Mouse (Mus musculus): Measurements from ENCODE around the gene Gm11985. TPM values are rescaled to one million over a fixed set of nuclear protein-coding genes. Genes with fewer than 3 reads are reported as not detected.
A peak's percentile ranks its signal among the peaks of the same experiment; 100 is the strongest.
"Not testable (repeated sequence)": the region's sequence is repeated elsewhere in the genome, so short reads cannot be mapped to it uniquely, and the experiment has no call there.

The Gm11985 gene
- polyA plus RNA-seq, 1 experiment from 2014 or later = not detected

- Histone ChIP-seq H3K36me3 (ENCODE audit: control insufficient read depth, insufficient read depth, low read length) (no peaks in the 10 kb centered on the region), H3K4me2 (no peak overlapping the region), H3K4me1 (ENCODE audit: control insufficient read depth, insufficient read depth, low read length) (no peaks in the 10 kb centered on the region), H3K4me3 (ENCODE audit: low read depth, low read length) (no peak overlapping the region), H3K9ac (ENCODE audit: low read length) (no peak overlapping the region), H3K27me3 (ENCODE audit: control insufficient read depth, insufficient read depth, low read length) (no peaks in the 10 kb centered on the region), H3K27ac (ENCODE audit: low read depth, low read length) (no peak overlapping the region), H3K9me3 (ENCODE audit: control insufficient read depth, low read length) (no peaks in the 10 kb centered on the region)
- DNase-seq (ENCODE audit: low spot score, missing footprints) (no peak), ATAC-seq (ENCODE audit: low FRiP score) (no peak)
- 84% methylated on average over 7 of the region's 7 CpGs for WGBS
Measured at GRCm38 (mm10) chr11:7226810-7227550, 38.6 kb upstream of the Gm11985 start.

DNA sequence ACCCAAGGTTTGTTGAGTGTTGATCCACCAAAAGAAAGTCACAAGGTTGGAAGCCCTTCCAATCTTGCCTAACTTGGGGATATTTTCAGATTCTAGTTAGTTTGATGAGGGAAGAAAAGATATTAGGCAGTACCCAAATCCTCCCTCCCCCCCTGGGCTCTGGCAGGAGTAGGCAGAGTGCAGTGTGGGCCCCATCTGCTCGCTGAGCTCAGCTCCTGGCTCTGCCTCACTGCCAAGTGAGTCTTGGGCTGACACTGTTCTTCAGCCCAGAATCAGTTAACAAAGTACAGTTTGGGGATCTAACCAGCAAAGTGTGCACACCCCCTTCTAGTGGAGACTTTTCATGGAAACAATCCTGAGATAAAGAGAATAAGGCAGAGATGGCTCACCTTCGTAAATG, 37.8 kb upstream of the Gm11985 start:
- Histone ChIP-seq H3K36me3 (ENCODE audit: control insufficient read depth, insufficient read depth, low read length) (no peaks in the 10 kb centered on the region), H3K9ac (ENCODE audit: low read length) (no peak overlapping the region), H3K27me3 (ENCODE audit: control insufficient read depth, insufficient read depth, low read length) (no peaks in the 10 kb centered on the region), H3K4me3 (ENCODE audit: low read depth, low read length) (no peak overlapping the region), H3K27ac (ENCODE audit: low read depth, low read length) (no peak overlapping the region), H3K4me2 (no peak overlapping the region), H3K9me3 (ENCODE audit: control insufficient read depth, low read length) (no peaks in the 10 kb centered on the region), H3K4me1 (ENCODE audit: control insufficient read depth, insufficient read depth, low read length) (no peaks in the 10 kb centered on the region)
- no peak for DNase-seq (ENCODE audit: low spot score, missing footprints)
- no peak for ATAC-seq (ENCODE audit: low FRiP score)
- 79% methylated on average over 2 of the region's 2 CpGs for WGBS

DNA sequence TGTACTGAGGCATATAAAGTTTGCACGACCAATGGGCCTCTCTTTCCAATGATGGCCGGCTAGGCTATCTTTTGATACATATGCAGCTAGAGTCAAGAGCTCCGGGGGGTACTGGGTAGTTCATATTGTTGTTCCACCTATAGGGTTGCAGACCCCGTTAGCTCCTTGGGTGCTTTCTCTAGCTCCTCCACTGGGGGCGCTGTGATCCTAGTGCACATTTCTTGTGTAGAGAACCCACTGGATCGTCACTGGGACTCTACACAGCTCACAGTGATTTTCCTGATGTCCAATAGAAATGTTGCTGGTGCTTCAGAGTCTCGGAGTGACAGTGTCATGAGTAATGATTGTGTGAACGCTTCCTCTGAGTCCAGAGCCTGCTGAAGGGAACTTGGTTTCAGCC, 33.5 kb upstream of the Gm11985 start:
- not testable (repeated sequence) for H3K27ac ChIP-seq (ENCODE audit: low read depth, low read length); ATAC-seq (ENCODE audit: low FRiP score); H3K9me3 ChIP-seq (ENCODE audit: control insufficient read depth, low read length); H3K9ac ChIP-seq (ENCODE audit: low read length); H3K36me3 ChIP-seq (ENCODE audit: control insufficient read depth, insufficient read depth, low read length); H3K4me1 ChIP-seq (ENCODE audit: control insufficient read depth, insufficient read depth, low read length); DNase-seq (ENCODE audit: low spot score, missing footprints); H3K4me3 ChIP-seq (ENCODE audit: low read depth, low read length); H3K27me3 ChIP-seq (ENCODE audit: control insufficient read depth, insufficient read depth, low read length); H3K4me2 ChIP-seq
- 72% methylated on average over 7 of the region's 8 CpGs for WGBS

DNA sequence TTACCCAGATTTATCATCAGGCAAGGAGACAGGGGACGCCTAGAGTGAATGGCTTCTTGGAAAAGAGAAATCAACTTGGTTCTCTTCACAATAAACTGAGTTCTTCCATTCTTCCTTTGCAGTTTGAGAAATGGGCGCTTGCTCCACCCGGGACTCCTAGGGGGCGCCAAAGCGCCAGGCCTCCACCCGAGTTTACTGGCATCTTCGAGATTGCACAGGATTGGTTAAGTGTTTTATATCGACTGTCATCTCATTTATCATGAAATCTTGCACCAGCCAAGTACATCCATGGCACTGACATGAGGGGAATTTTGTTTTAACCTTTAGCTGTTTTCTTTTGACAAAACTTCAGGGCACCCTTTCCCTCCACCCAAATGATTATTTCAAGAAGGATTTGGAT, 27.3 kb upstream of the Gm11985 start:
- H3K36me3 ChIP-seq (ENCODE audit: control insufficient read depth, insufficient read depth, low read length) = no peaks in the 10 kb centered on the region
- H3K27me3 ChIP-seq (ENCODE audit: control insufficient read depth, insufficient read depth, low read length) = peaks cover 28% of the 10 kb centered on the region
- H3K4me2 ChIP-seq = no peak overlapping the region
- no peak overlapping the region for H3K4me3 ChIP-seq (ENCODE audit: low read depth, low read length)
- no peak overlapping the region for H3K27ac ChIP-seq (ENCODE audit: low read depth, low read length)
- no peaks in the 10 kb centered on the region for H3K9me3 ChIP-seq (ENCODE audit: control insufficient read depth, low read length)
- H3K4me1 ChIP-seq (ENCODE audit: control insufficient read depth, insufficient read depth, low read length) = peaks cover 9% of the 10 kb centered on the region
- DNase-seq (ENCODE audit: low spot score, missing footprints) (peak; percentile 95), ATAC-seq (ENCODE audit: low FRiP score) (no peak)
- WGBS = 18% methylated on average over 8 of the region's 8 CpGs
- no peak overlapping the region for H3K9ac ChIP-seq (ENCODE audit: low read length)

DNA sequence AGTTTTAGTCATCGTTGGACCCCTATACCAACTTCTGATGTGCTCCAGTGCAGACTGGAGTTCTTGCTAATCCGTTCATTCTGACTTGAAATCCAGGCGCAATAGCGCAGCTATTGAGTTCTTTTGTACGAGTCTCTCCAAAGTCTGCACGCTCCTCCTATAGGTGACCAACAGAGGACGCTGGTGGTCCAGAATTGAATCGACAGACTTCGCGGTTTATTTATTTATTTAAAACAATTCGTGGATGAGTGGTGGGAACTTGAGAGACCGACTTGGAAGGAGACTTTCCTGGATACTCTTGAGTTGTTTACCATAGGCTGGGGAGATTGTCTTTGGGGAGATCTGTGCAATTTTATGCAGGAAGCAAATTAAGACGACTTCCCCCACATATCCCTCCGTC, 26.4 kb upstream of the Gm11985 start:
- Histone ChIP-seq H3K4me1 (ENCODE audit: control insufficient read depth, insufficient read depth, low read length) (peaks cover 9% of the 10 kb centered on the region), H3K27ac (ENCODE audit: low read depth, low read length) (no peak overlapping the region), H3K27me3 (ENCODE audit: control insufficient read depth, insufficient read depth, low read length) (peaks cover 28% of the 10 kb centered on the region), H3K4me3 (ENCODE audit: low read depth, low read length) (peak overlapping the region; percentile 57; the same call in 1 of the 2 replicates), H3K36me3 (ENCODE audit: control insufficient read depth, insufficient read depth, low read length) (no peaks in the 10 kb centered on the region), H3K9me3 (ENCODE audit: control insufficient read depth, low read length) (no peaks in the 10 kb centered on the region), H3K4me2 (peak overlapping the region; percentile 88), H3K9ac (ENCODE audit: low read length) (no peak overlapping the region)
- 8% methylated on average over 14 of the region's 14 CpGs for WGBS
- ATAC-seq (ENCODE audit: low FRiP score) (no peak), DNase-seq (ENCODE audit: low spot score, missing footprints) (no peak)

DNA sequence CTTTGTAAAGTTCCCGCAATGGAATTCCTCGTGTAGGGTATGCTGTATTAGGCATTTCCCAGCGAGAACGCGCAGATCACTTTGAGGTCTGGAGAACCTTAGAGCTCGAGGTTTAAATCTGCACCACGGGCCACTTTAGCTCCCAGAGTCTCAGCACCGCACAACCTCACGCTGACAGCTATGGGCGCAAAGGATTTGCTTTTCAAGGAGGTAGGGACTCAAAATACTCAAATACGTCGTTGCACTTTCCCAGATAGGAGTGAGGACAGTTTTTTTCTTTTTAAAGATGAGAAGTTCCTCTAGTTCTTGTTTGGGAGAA, 25.9 kb upstream of the Gm11985 start:
- ATAC-seq (ENCODE audit: low FRiP score) (peak; percentile 4), DNase-seq (ENCODE audit: low spot score, missing footprints) (peak; percentile 95)
- Histone ChIP-seq H3K4me2 (peak overlapping the region; percentile 88), H3K4me3 (ENCODE audit: low read depth, low read length) (peak overlapping the region; percentile 57), H3K36me3 (ENCODE audit: control insufficient read depth, insufficient read depth, low read length) (no peaks in the 10 kb centered on the region), H3K9me3 (ENCODE audit: control insufficient read depth, low read length) (no peaks in the 10 kb centered on the region), H3K4me1 (ENCODE audit: control insufficient read depth, insufficient read depth, low read length) (peaks cover 9% of the 10 kb centered on the region), H3K9ac (ENCODE audit: low read length) (peak overlapping the region; percentile 67; the same call in 1 of the 2 replicates), H3K27ac (ENCODE audit: low read depth, low read length) (no peak overlapping the region), H3K27me3 (ENCODE audit: control insufficient read depth, insufficient read depth, low read length) (peaks cover 28% of the 10 kb centered on the region)
- WGBS = under 1% methylated on average over 12 of the region's 12 CpGs

- WGBS = under 1% methylated on average over 90 of the region's 104 CpGs
- H3K9me3 ChIP-seq (ENCODE audit: control insufficient read depth, low read length) = no peaks in the 10 kb centered on the region
- peak within 1 kb of the TSS; percentile 67 for H3K9ac ChIP-seq (ENCODE audit: low read length)
- no peaks in the 10 kb centered on the region for H3K36me3 ChIP-seq (ENCODE audit: control insufficient read depth, insufficient read depth, low read length)
- H3K27me3 ChIP-seq (ENCODE audit: control insufficient read depth, insufficient read depth, low read length) = peaks cover 28% of the 10 kb centered on the region
- peak within 1 kb of the TSS; percentile 88 for H3K4me2 ChIP-seq
- DNase-seq (ENCODE audit: low spot score, missing footprints) (peak; percentile 96), ATAC-seq (ENCODE audit: low FRiP score) (peak; percentile 85)
- H3K27ac ChIP-seq (ENCODE audit: low read depth, low read length) = no peak within 1 kb of the TSS
- H3K4me1 ChIP-seq (ENCODE audit: control insufficient read depth, insufficient read depth, low read length) = peaks cover 9% of the 10 kb centered on the region
- H3K4me3 ChIP-seq (ENCODE audit: low read depth, low read length) = peak within 1 kb of the TSS; percentile 57
Measured at GRCm38 (mm10) chr11:7213501-7214341, 25.4 kb upstream of the Gm11985 start, which contains the start of gene Igfbp3. Igfbp3 (minus strand) TSS chr11:7213923.

GRCm38 (mm10) chr11:7213161-7213500, 24.8 kb upstream of the Gm11985 start:
- peaks cover 28% of the 10 kb centered on the region for H3K27me3 ChIP-seq (ENCODE audit: control insufficient read depth, insufficient read depth, low read length)
- no peaks in the 10 kb centered on the region for H3K36me3 ChIP-seq (ENCODE audit: control insufficient read depth, insufficient read depth, low read length)
- no peak for ATAC-seq (ENCODE audit: low FRiP score)
- DNase-seq (ENCODE audit: low spot score, missing footprints) = peak; percentile 90
- H3K9me3 ChIP-seq (ENCODE audit: control insufficient read depth, low read length) = no peaks in the 10 kb centered on the region
- peak overlapping the region; percentile 88 for H3K4me2 ChIP-seq
- peaks cover 9% of the 10 kb centered on the region for H3K4me1 ChIP-seq (ENCODE audit: control insufficient read depth, insufficient read depth, low read length)
- H3K4me3 ChIP-seq (ENCODE audit: low read depth, low read length) = peak overlapping the region; percentile 57
- no peak overlapping the region for H3K27ac ChIP-seq (ENCODE audit: low read depth, low read length)
- WGBS = 2% methylated on average over 19 of the region's 19 CpGs
- H3K9ac ChIP-seq (ENCODE audit: low read length) = peak overlapping the region; percentile 67

GRCm38 (mm10) chr11:7212126-7212798, 23.9 kb upstream of the Gm11985 start:
- Histone ChIP-seq H3K27ac (ENCODE audit: low read depth, low read length) (no peak overlapping the region), H3K4me1 (ENCODE audit: control insufficient read depth, insufficient read depth, low read length) (peaks cover 9% of the 10 kb centered on the region), H3K9ac (ENCODE audit: low read length) (no peak overlapping the region), H3K4me2 (no peak overlapping the region; the same call in 1 of the 2 replicates), H3K36me3 (ENCODE audit: control insufficient read depth, insufficient read depth, low read length) (no peaks in the 10 kb centered on the region), H3K9me3 (ENCODE audit: control insufficient read depth, low read length) (no peaks in the 10 kb centered on the region), H3K27me3 (ENCODE audit: control insufficient read depth, insufficient read depth, low read length) (peaks cover 28% of the 10 kb centered on the region), H3K4me3 (ENCODE audit: low read depth, low read length) (no peak overlapping the region)
- DNase-seq (ENCODE audit: low spot score, missing footprints) = peak; percentile 91
- WGBS = 23% methylated on average over 17 of the region's 17 CpGs
- no peak for ATAC-seq (ENCODE audit: low FRiP score)
